ENCODE assay signal across 8 mouse cellular contexts in the genomic region with DNA sequence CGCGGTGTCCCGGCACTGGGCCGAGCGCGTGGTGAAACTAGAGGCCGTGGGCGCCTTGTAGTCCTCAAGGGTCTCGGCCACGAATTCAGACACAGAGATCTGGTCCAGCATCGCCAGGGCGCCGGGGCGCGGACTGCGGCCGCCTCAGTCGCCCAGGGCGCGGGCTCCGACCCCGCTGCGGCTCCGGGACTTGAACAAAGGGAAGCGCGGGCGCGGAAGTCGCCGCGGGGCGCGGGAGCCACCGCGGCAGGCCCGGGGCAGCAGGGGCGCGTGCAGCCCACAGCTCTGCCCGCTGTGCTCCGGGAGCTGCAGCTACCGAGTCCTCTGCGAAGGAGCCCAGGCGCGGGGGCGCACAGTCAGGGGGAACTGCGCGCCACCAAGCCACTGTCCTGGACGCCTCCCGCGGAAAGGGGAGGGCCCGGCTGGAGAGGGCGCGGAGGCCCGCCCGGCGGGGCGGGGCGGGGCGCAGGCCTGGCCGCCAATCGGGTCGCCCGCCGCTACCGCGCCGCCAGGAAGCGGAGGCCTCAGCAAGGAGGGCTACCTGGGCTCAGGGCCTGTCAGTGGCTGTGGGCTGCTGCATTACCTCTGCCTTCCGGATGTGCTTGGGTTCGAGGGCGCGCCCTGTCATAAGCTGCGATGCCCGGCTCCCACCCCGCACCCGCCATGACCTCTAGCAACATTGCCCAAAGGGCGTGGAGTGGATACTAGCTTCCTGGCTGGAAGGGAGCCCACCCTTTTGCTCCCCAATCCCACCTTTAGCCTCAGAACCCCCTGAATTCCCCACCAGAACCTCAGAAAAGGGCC.
DNase-seq lines count a peak whose midpoint lies in the region; ATAC-seq and TF ChIP-seq lines count a peak whose summit lies in the region.
"Not testable (repeated sequence)": the region's sequence is repeated elsewhere in the genome, so short reads cannot be mapped to it uniquely, and the experiment has no call there.

No protein-coding gene starts in this region.

- 2% methylated on average over 76 of the region's 77 CpGs for WGBS in embryonic facial prominence, embryonic 10.5 days
- 3% methylated on average over 52 of the region's 77 CpGs for WGBS in hindbrain, embryonic 13.5 days
- 1% methylated on average over 62 of the region's 77 CpGs for WGBS in lung, adult 2 months
- 1% methylated on average over 33 of the region's 77 CpGs for WGBS in neural tube, embryonic 14.5 days

- not testable (repeated sequence) for TF ChIP-seq POLR2A in lung, adult 2 months (IDR thresholded peaks at IDR 0.05; ENCODE audit: borderline replicate concordance, extremely low read depth, low read depth, low read length); testis, adult 2 months (IDR thresholded peaks at IDR 0.05; ENCODE audit: control insufficient read depth, low read depth, low read length)

- ATAC-seq in hindbrain, embryonic 13.5 days (ENCODE audit: low FRiP score); neural tube, embryonic 14.5 days (ENCODE audit: low read depth): not testable (repeated sequence)

- H3K27ac ChIP-seq in embryonic facial prominence, embryonic 10.5 days (replicated peaks): peak overlapping the region; percentile 87
- peak overlapping the region; percentile 40; the same call in 1 of the 2 replicates for H3K27ac ChIP-seq in hindbrain, embryonic 13.5 days
- not testable (repeated sequence) for H3K27ac ChIP-seq in neural tube, embryonic 14.5 days (ENCODE audit: low read depth, low read length); testis, adult 2 months (ENCODE audit: control insufficient read depth, insufficient read depth, low read depth, low read length)

- TF ChIP-seq CTCF in lung, adult 2 months (IDR thresholded peaks at IDR 0.05; ENCODE audit: insufficient read depth, low read length); testis, adult 2 months (IDR thresholded peaks at IDR 0.05; ENCODE audit: control insufficient read depth, insufficient read depth, insufficient replicate concordance, low read depth, low read length): not testable (repeated sequence)

- H3K4me1 ChIP-seq in embryonic facial prominence, embryonic 10.5 days; hindbrain, embryonic 13.5 days (replicated peaks); lung, adult 2 months (ENCODE audit: control insufficient read depth, insufficient read depth, low read length); neural tube, embryonic 14.5 days (ENCODE audit: control insufficient read depth, insufficient read depth, low read length); testis, adult 2 months (ENCODE audit: control insufficient read depth, insufficient read depth, low read length): not testable (repeated sequence)

- intact Hi-C loops in gastrocnemius, postnatal 14 days (cut with DNase I; ENCODE audit: low total_unique reads): not testable (repeated sequence)

- not testable (repeated sequence) for H3K27me3 ChIP-seq in embryonic facial prominence, embryonic 10.5 days (replicated peaks; ENCODE audit: low read depth, poor library complexity, severe bottlenecking); hindbrain, embryonic 13.5 days; neural tube, embryonic 14.5 days (ENCODE audit: control insufficient read depth, insufficient read depth, low read length); testis, adult 2 months (ENCODE audit: control insufficient read depth, insufficient read depth, low read length)

- H3K4me3 ChIP-seq in embryonic facial prominence, embryonic 10.5 days: peak overlapping the region; percentile 67
- peak overlapping the region; percentile 57 for H3K4me3 ChIP-seq in hindbrain, embryonic 13.5 days
- H3K4me3 ChIP-seq in lung, adult 2 months (replicated peaks; ENCODE audit: extremely low read depth, low read depth, low read length): not testable (repeated sequence)
- H3K4me3 ChIP-seq in neural tube, embryonic 14.5 days (ENCODE audit: low read depth, low read length): peak overlapping the region; percentile 42
- peak overlapping the region; percentile 45 for H3K4me3 ChIP-seq in testis, adult 2 months (ENCODE audit: control insufficient read depth, low read depth, low read length)

- H3K9ac ChIP-seq in hindbrain, embryonic 13.5 days: peak overlapping the region; percentile 77
- 0 out of 2 replicates have a peak overlapping the region, but pooled peaks have one; percentile 44 for H3K9ac ChIP-seq in neural tube, embryonic 14.5 days (replicated peaks; ENCODE audit: low read depth, low read length)

- H3K4me2 ChIP-seq in hindbrain, embryonic 13.5 days: peak overlapping the region; percentile 55
- peak overlapping the region; percentile 31 for H3K4me2 ChIP-seq in neural tube, embryonic 14.5 days (ENCODE audit: low read depth, low read length)

- DNase-seq in CD4-positive, CD25-positive, alpha-beta regulatory T cell, adult 2 months (ENCODE audit: low read depth, low spot score): peak; percentile 6
- peak; percentile 66 for DNase-seq in embryonic facial prominence, embryonic 10.5 days (ENCODE audit: low spot score)
- peak; percentile 9 for DNase-seq in gastrocnemius, postnatal 14 days
- peak; percentile 2 to 7 for DNase-seq in layer of hippocampus, postnatal 25 days (ENCODE audit: extremely low spot score in 1 of 2, low spot score in 1 of 2)
- DNase-seq in lung, adult 2 months: peak; percentile 5

- H3K9me3 ChIP-seq in embryonic facial prominence, embryonic 10.5 days; hindbrain, embryonic 13.5 days; neural tube, embryonic 14.5 days (ENCODE audit: control insufficient read depth, low read length): not testable (repeated sequence)

- H3K36me3 ChIP-seq in embryonic facial prominence, embryonic 10.5 days (replicated peaks); hindbrain, embryonic 13.5 days; neural tube, embryonic 14.5 days (ENCODE audit: control insufficient read depth, insufficient read depth, low read length); testis, adult 2 months (ENCODE audit: control insufficient read depth, insufficient read depth, low read length): not testable (repeated sequence)

Comparison
In these comparisons a context has a peak if more than half of its experiments do, and no peak if none do; other contexts are left out.
1. DNase-seq: peak in every context shown above with its lines; median percentile 66 in embryonic facial prominence, embryonic 10.5 days; 9 in gastrocnemius, postnatal 14 days; 6 in CD4-positive, CD25-positive, alpha-beta regulatory T cell, adult 2 months; 5 in lung, adult 2 months; 4 in layer of hippocampus, postnatal 25 days.